8 mouse cellular contexts compared by ENCODE assay signal in genomic region chr17:47174748-47175215, GRCm38 (mm10).
DNase-seq lines count a peak whose midpoint lies in the region.

No protein-coding gene starts in this region.

- intact Hi-C loops in left cerebral cortex, postnatal 36 days (cut with DNase I), result loop anchor here (5.0 kb wide), 1 partner anchor 32 kb away; no protein-coding TSS in a partner anchor

- peak; percentile 71 to 83 for DNase-seq in left cerebral cortex, adult 18-20 months (ENCODE audit: low spot score in 2 of 2)
- DNase-seq in left cerebral cortex, adult 11 months (ENCODE audit: low spot score), result no peak
- peak; percentile 40 to 47 for DNase-seq in frontal cortex, postnatal 10 days (ENCODE audit: low spot score in 2 of 2)
- peak; percentile 89 for DNase-seq in heart, postnatal 4 days
- DNase-seq in left cerebral cortex, postnatal 36 days (ENCODE audit: low spot score in 2 of 2), result peak; percentile 64 to 77
- peak; percentile 62 for DNase-seq in mesoderm, embryonic 11.5 days (ENCODE audit: low read depth, low spot score)
- DNase-seq in urinary bladder, postnatal 25 days (ENCODE audit: low spot score), result peak; percentile 62
- no peak for DNase-seq in retina, embryonic 14.5 days (ENCODE audit: low spot score)

Comparison
In these comparisons a context has a peak if more than half of its experiments do, and no peak if none do; other contexts are left out.
1. DNase-seq: peak in left cerebral cortex, adult 18-20 months (2 of 2), frontal cortex, postnatal 10 days (2 of 2), heart, postnatal 4 days (single experiment), left cerebral cortex, postnatal 36 days (2 of 2), mesoderm, embryonic 11.5 days (single experiment) and urinary bladder, postnatal 25 days (single experiment); none in left cerebral cortex, adult 11 months (single experiment) and retina, embryonic 14.5 days (single experiment).